Mouse (Mus musculus): Measurements from ENCODE around the gene Fam221b.

Gene Fam221b

GRCm38 (mm10) chr4:43620146-43620778, 48.7 kb downstream of the Fam221b start:
- DNase-seq (ENCODE audit: low read depth in 2 of 2, low spot score in 2 of 2): no peak

GRCm38 (mm10) chr4:43613060-43613730, 55.8 kb downstream of the Fam221b start:
- DNase-seq (ENCODE audit: low read depth in 2 of 2, low spot score in 2 of 2): no peak

- no peak for DNase-seq (ENCODE audit: low read depth in 2 of 2, low spot score in 2 of 2)
These were observed 56.4 kb downstream of the Fam221b start for GRCm38 (mm10) chr4:43612534-43612933.
